Mouse (Mus musculus) CD4-positive, CD25-positive, alpha-beta regulatory T cell, adult 2 months (primary cell): ENCODE results near the gene Shisal2b.
"Not testable (repeated sequence)": the region's sequence is repeated elsewhere in the genome, so short reads cannot be mapped to it uniquely, and the experiment has no call there.

ENCODE experiments used
- DNase-seq: peaks from one replicate; pipeline ENCODE4 v3.0.0-alpha.2; 2012; ENCODE audit warnings: low read depth, low spot score

Shisal2b gene

GRCm38 (mm10) chr13:104863127-104863979 is at the start of gene Shisal2b:
Gene Shisal2b (minus strand): TSS chr13:104863893.
- peak; percentile 37 for DNase-seq

- not testable (repeated sequence) for DNase-seq
Measured at GRCm38 (mm10) chr13:104911626-104912025, 47.9 kb upstream of the Shisal2b start.

GRCm38 (mm10) chr13:104911006-104911405 is 47.3 kb upstream of the Shisal2b start:
- DNase-seq: not testable (repeated sequence)

GRCm38 (mm10) chr13:104908691-104909090 is 45.0 kb upstream of the Shisal2b start:
- no peak for DNase-seq

- DNase-seq: no peak
Measured at GRCm38 (mm10) chr13:104894771-104895170, 31.1 kb upstream of the Shisal2b start.

- no peak for DNase-seq
Measured at GRCm38 (mm10) chr13:104892337-104892736, 28.6 kb upstream of the Shisal2b start.

GRCm38 (mm10) chr13:104886308-104887032 is 22.8 kb upstream of the Shisal2b start:
- no peak for DNase-seq

- no peak for DNase-seq
Measured at GRCm38 (mm10) chr13:104883566-104884249, 20.0 kb upstream of the Shisal2b start.

GRCm38 (mm10) chr13:104878508-104878907 is 14.8 kb upstream of the Shisal2b start:
- DNase-seq: no peak

- no peak for DNase-seq
Measured at GRCm38 (mm10) chr13:104869907-104870306, 6.2 kb upstream of the Shisal2b start.

- DNase-seq: no peak
Measured at GRCm38 (mm10) chr13:104866726-104867125, 3.0 kb upstream of the Shisal2b start.

GRCm38 (mm10) chr13:104853645-104854044 is 10.0 kb downstream of the Shisal2b start:
- no peak for DNase-seq

GRCm38 (mm10) chr13:104843295-104844089 is 20.2 kb downstream of the Shisal2b start:
- no peak for DNase-seq

GRCm38 (mm10) chr13:104841937-104842336 is 21.8 kb downstream of the Shisal2b start:
- no peak for DNase-seq

- no peak for DNase-seq
Measured at GRCm38 (mm10) chr13:104837628-104838027, 26.1 kb downstream of the Shisal2b start.

GRCm38 (mm10) chr13:104832811-104833210 is 30.9 kb downstream of the Shisal2b start:
- DNase-seq: no peak

GRCm38 (mm10) chr13:104825470-104825869 is 38.2 kb downstream of the Shisal2b start:
- DNase-seq: no peak

- DNase-seq: no peak
Measured at GRCm38 (mm10) chr13:104822411-104822838, 41.3 kb downstream of the Shisal2b start.

- DNase-seq: no peak
Measured at GRCm38 (mm10) chr13:104821908-104822307, 41.8 kb downstream of the Shisal2b start.

- DNase-seq: no peak
Measured at GRCm38 (mm10) chr13:104821192-104821591, 42.5 kb downstream of the Shisal2b start.

- DNase-seq: no peak
Measured at GRCm38 (mm10) chr13:104817696-104818095, 46.0 kb downstream of the Shisal2b start.
